Mouse (Mus musculus) limb, embryonic 12.5 days (tissue): ENCODE data around the gene Dok5. TPM values are rescaled to one million over a fixed set of nuclear protein-coding genes. Genes with fewer than 3 reads are reported as not detected.

ENCODE experiments used
- polyA plus RNA-seq: library from polyadenylated mRNA; unstranded; fragments of >200 nt; fragmentation: Nextera tagmentation; extraction: Ambion mirVana; gene quantifications from 2 replicates; pipeline ENCODE4 v1.2.1, GENCODE M21; 2016

The Dok5 gene
- polyA plus RNA-seq, 1 experiment from 2014 or later: 4.9 TPM

Other genes starting within 250 kb of the Dok5 start
- gene Pfdn4, start 235.4 kb upstream of the Dok5 start, polyA plus RNA-seq: 109 and 118 TPM in 2 replicates
- not detected in 2 replicates for gene Cyp24a1, start 234.7 kb upstream of the Dok5 start, polyA plus RNA-seq
- not detected in 2 replicates for gene 4930470P17Rik, start 129.8 kb upstream of the Dok5 start, polyA plus RNA-seq